Mouse (Mus musculus) cerebellum, adult 9-10 months (tissue): ENCODE measurements around the gene Dnah6.
A peak's percentile ranks its signal among the peaks of the same experiment; 100 is the strongest.

ENCODE experiments used
- DNase-seq: peaks from one replicate; pipeline ENCODE4 v3.0.0; 2022

Dnah6 gene

GRCm38 (mm10) chr6:73221189-73221957 lies at the start of gene Dnah6:
Gene Dnah6, minus strand, starts transcription at chr6:73221651.
- DNase-seq = peak; percentile 92

DNA sequence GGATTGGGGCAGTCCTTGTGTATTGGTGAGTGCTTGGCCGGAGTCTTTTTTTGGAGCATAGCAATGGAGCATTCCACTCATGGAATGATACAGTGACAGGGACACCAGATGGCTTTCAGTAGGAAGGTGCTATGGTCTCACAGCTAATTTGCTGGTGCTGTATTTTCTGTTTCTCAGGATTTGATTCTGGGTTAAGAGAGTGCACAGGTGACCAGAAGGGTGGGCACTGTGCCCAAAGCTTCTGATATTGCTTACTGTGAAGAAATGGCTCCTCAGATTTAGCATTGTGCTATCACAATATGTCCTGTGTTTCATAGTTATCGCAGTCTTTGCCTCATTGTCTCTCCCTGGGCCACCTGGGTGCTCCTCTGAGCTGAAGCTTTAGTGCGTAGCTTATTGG lies 47.9 kb upstream of the Dnah6 start:
- DNase-seq = peak; percentile 71

- no peak for DNase-seq
Measured at GRCm38 (mm10) chr6:73267738-73268311, 46.4 kb upstream of the Dnah6 start.

- DNase-seq = no peak
Measured at GRCm38 (mm10) chr6:73264801-73265200, 43.4 kb upstream of the Dnah6 start.

DNA sequence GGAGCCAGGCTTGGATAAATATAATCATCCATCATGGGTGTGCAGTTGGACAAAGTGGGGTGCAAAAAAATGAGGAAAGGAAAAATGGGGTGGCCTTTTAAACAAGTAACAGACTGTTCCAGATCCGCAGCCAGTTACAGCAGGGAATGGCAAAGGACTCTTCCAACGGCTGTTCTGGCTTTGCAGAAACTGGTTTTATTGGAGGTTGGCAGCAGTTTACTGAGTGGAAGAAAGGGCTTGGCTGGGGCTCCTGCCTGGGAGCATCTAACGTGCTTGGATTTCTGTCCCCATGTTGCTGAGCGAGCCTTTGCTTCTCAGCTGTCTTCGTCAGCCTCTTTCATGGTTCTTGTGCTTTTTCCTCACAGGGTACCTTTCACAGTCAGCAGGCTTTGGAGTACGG lies 38.7 kb upstream of the Dnah6 start:
- DNase-seq = no peak

- DNase-seq = no peak
Measured at GRCm38 (mm10) chr6:73257068-73257467, 35.6 kb upstream of the Dnah6 start.

- DNase-seq = peak; percentile 58
Measured at GRCm38 (mm10) chr6:73254307-73255228, 33.1 kb upstream of the Dnah6 start.

DNA sequence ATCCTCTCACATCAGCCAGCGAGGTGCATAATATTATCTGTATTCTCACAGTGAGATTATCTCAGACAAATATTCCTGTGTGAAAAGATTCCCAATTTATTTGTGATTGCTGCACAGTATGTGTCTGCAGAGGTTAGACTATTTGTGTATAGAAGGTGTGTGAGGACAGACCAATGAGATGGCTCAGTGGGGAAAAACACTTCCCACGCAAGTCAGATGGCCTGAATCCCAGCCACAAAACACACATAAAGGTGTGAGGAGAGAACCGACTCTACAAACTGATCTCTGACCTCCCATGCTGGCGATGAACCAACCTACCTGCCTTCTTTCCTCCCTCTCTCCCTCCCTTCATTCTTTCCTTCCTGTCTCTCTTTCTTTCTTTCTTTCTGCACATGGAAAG lies 32.1 kb upstream of the Dnah6 start:
- no peak for DNase-seq

- no peak for DNase-seq
Measured at GRCm38 (mm10) chr6:73253006-73253405, 31.6 kb upstream of the Dnah6 start.

DNA sequence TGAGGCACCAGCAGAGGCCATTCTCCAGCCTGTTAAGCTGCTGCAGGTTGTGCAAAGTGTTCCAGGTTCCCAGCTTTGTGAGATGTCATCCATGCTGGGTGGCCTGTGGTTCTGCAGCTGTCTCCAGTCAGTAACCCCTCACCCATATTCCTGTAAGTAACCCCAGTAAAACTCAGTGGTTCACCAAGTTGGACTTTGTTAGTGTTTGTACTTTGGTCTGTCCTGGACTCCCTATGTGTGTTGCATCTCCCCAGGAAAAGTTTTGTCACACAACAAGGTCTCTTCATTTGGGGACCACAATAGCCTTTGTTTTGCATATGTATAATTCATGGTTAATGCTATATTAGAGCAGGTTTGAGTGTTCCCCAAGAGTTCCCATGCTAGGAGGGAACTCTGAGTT lies 30.9 kb upstream of the Dnah6 start:
- no peak for DNase-seq

DNA sequence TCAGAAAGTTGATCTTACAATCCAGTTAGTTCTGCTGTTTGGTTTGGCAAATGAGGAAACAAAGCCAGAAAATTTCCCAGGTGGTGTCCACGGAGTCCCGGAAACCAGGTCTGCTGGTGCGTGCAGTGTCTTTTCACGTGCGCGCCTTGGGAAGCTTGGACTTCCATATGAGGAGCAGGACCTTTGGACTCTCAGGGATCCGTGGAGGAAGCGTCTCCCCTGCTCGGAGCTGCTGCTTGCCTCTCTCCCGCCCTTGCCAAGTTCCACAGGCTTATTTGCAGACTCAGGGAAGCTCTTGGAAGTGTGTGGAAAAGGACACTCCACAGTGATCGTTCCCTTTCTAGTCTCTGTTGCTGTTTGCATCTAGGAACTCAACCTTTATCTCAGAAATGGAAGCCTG lies 29.9 kb upstream of the Dnah6 start:
- no peak for DNase-seq

DNA sequence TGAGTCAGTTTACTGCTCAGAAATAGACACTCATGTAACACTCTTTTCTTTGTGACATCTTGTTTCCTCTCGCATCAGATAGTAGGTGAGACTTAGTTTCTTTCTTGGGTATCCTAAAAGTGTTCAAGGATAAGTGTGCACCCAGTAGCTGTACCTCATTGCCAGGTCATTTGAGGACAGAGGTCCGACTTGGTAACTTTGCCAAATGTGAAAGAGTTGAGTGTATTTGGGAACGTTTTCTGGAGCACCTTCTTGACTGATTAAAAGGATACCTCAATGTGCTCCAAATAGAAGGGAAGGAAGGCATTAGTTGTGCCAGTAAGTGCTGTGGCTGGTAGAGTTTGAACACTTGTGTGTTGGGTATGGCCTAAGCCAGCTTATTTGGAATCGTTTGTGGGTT lies 28.4 kb upstream of the Dnah6 start:
- no peak for DNase-seq

- DNase-seq = peak; percentile 65
Measured at GRCm38 (mm10) chr6:73249049-73249422, 27.6 kb upstream of the Dnah6 start.

DNA sequence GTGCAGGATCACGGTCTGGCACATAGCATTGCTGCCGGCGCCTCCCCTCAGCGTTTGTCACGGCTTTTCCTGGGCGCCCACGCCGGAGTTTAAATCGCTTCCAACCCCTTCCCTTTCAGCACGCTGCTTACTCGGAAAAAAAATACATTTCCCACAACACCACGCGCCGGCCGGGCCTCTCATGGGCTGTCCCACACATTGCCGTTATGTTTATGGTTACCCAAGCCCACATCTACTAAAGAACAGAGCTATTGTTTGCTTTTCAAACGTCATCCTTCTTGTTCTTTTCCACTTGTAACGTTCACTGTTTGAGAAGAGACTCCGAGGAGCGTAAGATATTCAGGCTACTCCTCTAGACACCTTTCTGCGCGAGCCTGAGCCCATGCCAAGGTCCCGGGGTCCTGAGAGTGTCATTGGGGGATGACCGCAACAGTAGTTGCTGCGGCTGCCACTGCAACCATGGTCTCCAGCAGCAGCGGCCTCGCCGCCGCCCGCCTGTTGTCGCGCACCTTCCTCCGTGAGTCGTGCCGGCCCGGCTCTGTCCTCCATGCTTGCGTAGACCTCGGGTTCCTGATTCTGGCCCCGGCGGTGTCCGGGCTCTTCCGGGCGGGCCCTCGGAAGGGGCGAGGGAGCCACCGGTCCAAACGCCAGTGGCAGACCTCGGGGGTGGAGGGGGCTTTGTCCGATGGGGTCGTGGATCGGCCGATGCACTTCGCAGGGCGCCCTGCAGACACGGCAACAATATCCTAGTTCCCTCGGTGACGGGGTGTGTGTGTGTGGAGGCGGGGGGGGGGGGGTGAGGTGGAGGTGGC lies 27.0 kb upstream of the Dnah6 start, which contains the start of gene Suclg1:
Gene Suclg1 (plus strand): TSS at position 146 of the 812 bp plus-strand sequence.
- DNase-seq = peak; percentile 92

DNA sequence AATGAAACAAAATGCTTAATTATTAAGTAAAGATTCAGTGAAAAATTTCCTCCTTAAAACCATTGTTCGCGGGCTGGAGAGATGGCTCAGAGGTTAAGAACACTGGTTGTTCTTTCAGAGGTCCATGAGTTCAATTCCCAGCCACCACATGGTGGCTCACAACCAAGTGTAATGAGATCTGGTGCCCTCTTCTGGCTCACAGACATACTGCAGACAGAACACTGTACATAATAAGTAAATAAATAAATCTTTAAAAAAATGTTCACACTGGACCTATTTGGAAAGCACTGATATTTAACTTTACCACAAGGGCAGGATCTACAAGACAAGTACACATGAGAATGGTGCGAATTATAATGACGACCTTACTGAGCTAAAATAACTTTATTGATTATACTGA lies 26.0 kb upstream of the Dnah6 start:
- peak; percentile 67 for DNase-seq

- no peak for DNase-seq
Measured at GRCm38 (mm10) chr6:73246821-73247220, 25.4 kb upstream of the Dnah6 start.

- DNase-seq = no peak
Measured at GRCm38 (mm10) chr6:73235650-73236049, 14.2 kb upstream of the Dnah6 start.

- no peak for DNase-seq
Measured at GRCm38 (mm10) chr6:73234302-73234900, 12.9 kb upstream of the Dnah6 start.

- DNase-seq = no peak
Measured at GRCm38 (mm10) chr6:73233202-73233726, 11.8 kb upstream of the Dnah6 start.

DNA sequence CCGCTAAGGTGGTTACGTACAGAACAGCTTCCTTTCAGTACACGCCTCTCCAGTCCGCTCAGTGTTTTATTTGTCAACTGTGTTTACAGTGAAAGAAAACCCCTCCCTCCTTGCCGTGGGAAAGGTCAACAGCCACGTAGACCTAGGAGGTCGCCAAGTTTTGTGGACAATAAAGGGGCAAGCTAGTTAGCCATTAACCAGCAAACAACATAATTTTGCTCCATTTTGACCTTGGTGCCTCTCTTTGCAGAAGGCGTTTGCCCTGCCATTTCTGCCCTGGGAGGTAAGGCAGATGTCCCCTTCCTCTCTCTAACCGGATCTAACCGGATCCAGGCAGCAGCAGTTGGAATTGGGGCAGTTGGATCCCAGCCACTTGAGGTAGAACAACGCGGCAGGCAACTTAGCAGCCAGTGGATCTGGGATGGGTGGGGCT lies 10.7 kb upstream of the Dnah6 start:
- DNase-seq = no peak

DNA sequence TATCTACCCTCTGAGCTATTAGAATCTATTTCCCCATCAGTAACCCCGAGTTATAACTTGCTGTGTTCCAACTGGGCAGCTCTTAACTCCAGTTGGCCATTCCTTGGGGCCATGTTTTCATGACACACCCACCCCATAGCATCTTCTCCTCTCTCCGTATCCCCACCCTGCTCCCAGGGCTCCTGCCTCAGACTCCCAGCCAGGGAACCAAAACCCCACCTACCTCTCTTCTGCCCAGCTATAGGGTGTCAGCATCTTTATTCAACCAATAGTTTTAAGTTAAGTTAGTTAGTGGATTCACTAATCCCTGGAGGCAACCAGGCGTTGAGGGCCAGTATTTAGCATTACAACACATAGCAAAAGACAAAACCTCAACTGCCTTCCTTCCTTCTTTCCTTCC lies 7.4 kb upstream of the Dnah6 start:
- DNase-seq = no peak

DNA sequence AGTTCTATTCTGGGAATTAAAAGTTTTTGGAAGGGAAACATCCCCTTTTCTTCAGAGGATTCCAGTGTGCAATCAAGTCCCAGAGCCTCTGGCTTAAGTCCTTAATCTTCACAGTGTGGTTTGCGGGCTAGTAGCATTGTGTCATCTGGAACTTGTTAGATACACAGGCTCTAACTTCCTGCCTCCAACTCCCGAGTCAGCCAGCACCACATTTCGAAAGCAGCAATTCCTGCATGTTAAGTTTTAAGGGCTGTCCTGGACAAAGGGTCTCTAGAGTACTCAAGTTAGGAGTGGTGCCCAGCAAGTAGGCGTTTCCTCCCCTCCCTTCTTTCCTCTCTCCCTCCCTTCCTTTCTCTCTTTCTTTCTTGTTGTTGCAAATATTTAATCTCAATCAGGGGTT lies 7.0 kb upstream of the Dnah6 start:
- DNase-seq = no peak
